Mouse (Mus musculus) gonadal fat pad, adult 2 months (tissue): ENCODE results near the gene Zfp574. TPM values are rescaled to one million over a fixed set of nuclear protein-coding genes. Genes with fewer than 3 reads are reported as not detected.

Source experiments
- DNase-seq: peaks from one replicate; pipeline ENCODE4 v3.0.0-alpha.2; 2012; ENCODE audit warnings: low read depth
- polyA plus RNA-seq: library from polyadenylated mRNA; depleted of rRNA; stranded (reverse); fragments of >200 nt; gene quantifications from 2 replicates; pipeline ENCODE4 v1.2.3, GENCODE M21; 2012; rRNA removed

Zfp574 gene
- polyA plus RNA-seq, 1 experiment = 15.9 TPM

- DNase-seq = no peak
Measured at GRCm38 (mm10) chr7:25112178-25112955, 40.0 kb downstream of the Zfp574 start.

- no peak for DNase-seq
Measured at GRCm38 (mm10) chr7:25112956-25113603, 40.7 kb downstream of the Zfp574 start.

- no peak for DNase-seq
Measured at GRCm38 (mm10) chr7:25120061-25120834, 47.9 kb downstream of the Zfp574 start.

- no peak for DNase-seq
Measured at GRCm38 (mm10) chr7:25121240-25121786, 48.9 kb downstream of the Zfp574 start.

GRCm38 (mm10) chr7:25125716-25126281 is 53.4 kb downstream of the Zfp574 start:
- DNase-seq = no peak

- no peak for DNase-seq
Measured at GRCm38 (mm10) chr7:25127971-25128370, 55.6 kb downstream of the Zfp574 start.

GRCm38 (mm10) chr7:25129390-25129979 is 57.1 kb downstream of the Zfp574 start:
- no peak for DNase-seq

- DNase-seq = no peak
Measured at GRCm38 (mm10) chr7:25130565-25130964, 58.2 kb downstream of the Zfp574 start.

- no peak for DNase-seq
Measured at GRCm38 (mm10) chr7:25131247-25131646, 58.9 kb downstream of the Zfp574 start.

GRCm38 (mm10) chr7:25132318-25132960 is 60.1 kb downstream of the Zfp574 start:
- no peak for DNase-seq

Other genes starting within 250 kb of the Zfp574 start
- gene Gm9844, start 210.4 kb upstream of the Zfp574 start, polyA plus RNA-seq = 2.1 and 2.2 TPM in 2 replicates
- gene Lypd4, start 202.6 kb upstream of the Zfp574 start, polyA plus RNA-seq = 1.4 and 2.8 TPM in 2 replicates
- 0.38 and 0.39 TPM in 2 replicates for gene Dmrtc2, start 202.5 kb upstream of the Zfp574 start, polyA plus RNA-seq
- gene Rps19, start 188.2 kb upstream of the Zfp574 start, polyA plus RNA-seq = 468 and 584 TPM in 2 replicates
- 2.5 and 4.3 TPM in 2 replicates for gene Cd79a, start 175.2 kb upstream of the Zfp574 start, polyA plus RNA-seq
- gene Arhgef1, start 169.7 kb upstream of the Zfp574 start, polyA plus RNA-seq = 139 and 146 TPM in 2 replicates
- not detected in 2 replicates for gene Gm4881, start 128.1 kb upstream of the Zfp574 start, polyA plus RNA-seq
- 741 and 777 TPM in 2 replicates for gene Rabac1, start 99.8 kb upstream of the Zfp574 start, polyA plus RNA-seq
- 3.0 TPM in 2 replicates for gene Atp1a3, start 66.6 kb upstream of the Zfp574 start, polyA plus RNA-seq
- 15.1 and 15.7 TPM in 2 replicates for gene Grik5, start 221 bp upstream of the Zfp574 start, polyA plus RNA-seq
- 1.1 and 1.2 TPM in 2 replicates for gene Pou2f2, start 107.2 kb downstream of the Zfp574 start, polyA plus RNA-seq
- 21.9 and 23.3 TPM in 2 replicates for gene Dedd2, start 148.0 kb downstream of the Zfp574 start, polyA plus RNA-seq
- gene Zfp526, start 148.9 kb downstream of the Zfp574 start, polyA plus RNA-seq = 10.1 and 10.3 TPM in 2 replicates
- 120 and 125 TPM in 2 replicates for gene Gsk3a, start 165.3 kb downstream of the Zfp574 start, polyA plus RNA-seq
- 33.2 and 43.4 TPM in 2 replicates for gene Erf, start 178.2 kb downstream of the Zfp574 start, polyA plus RNA-seq
- gene Cic, start 195.1 kb downstream of the Zfp574 start, polyA plus RNA-seq = 54.4 and 81.6 TPM in 2 replicates
- 74.1 and 84.0 TPM in 2 replicates for gene Pafah1b3, start 225.4 kb downstream of the Zfp574 start, polyA plus RNA-seq
- gene Prr19, start 228.8 kb downstream of the Zfp574 start, polyA plus RNA-seq = 0.19 and 0.30 TPM in 2 replicates
- not detected in 2 replicates for gene Tmem145, start 233.5 kb downstream of the Zfp574 start, polyA plus RNA-seq
- 40.0 and 41.2 TPM in 2 replicates for gene Megf8, start 244.6 kb downstream of the Zfp574 start, polyA plus RNA-seq